Mouse (Mus musculus) thymus, adult 2 months (tissue): Measurements from ENCODE around the gene Ezh1. TPM values are rescaled to one million over a fixed set of nuclear protein-coding genes. Genes with fewer than 3 reads are reported as not detected.

Experiments used
- DNase-seq: peaks from one replicate; pipeline ENCODE4 v3.0.0; 2021
- H3K27ac ChIP-seq: fragments of 200-500 bp; 2 replicates; pipeline ENCODE4 v1.5.1; 2012; ENCODE audit warnings: low read length, control low read depth; ENCODE audit not compliant: control insufficient read depth, insufficient read depth
- H3K27me3 ChIP-seq: fragments of 200-500 bp; 2 replicates; pipeline ENCODE4 v1.6.1; 2012; ENCODE audit warnings: mild to moderate bottlenecking, low read length, moderate library complexity, mixed read lengths; ENCODE audit not compliant: control insufficient read depth, insufficient read depth
- H3K36me3 ChIP-seq: fragments of 200-500 bp; 2 replicates; pipeline ENCODE4 v1.6.1; 2012; ENCODE audit warnings: mild to moderate bottlenecking, low read length, moderate library complexity; ENCODE audit not compliant: control insufficient read depth, insufficient read depth
- H3K4me1 ChIP-seq: fragments of 200-500 bp; replicated peaks from 2 replicates; pipeline ENCODE4 v1.6.1; 2012; ENCODE audit warnings: low read length; ENCODE audit not compliant: control insufficient read depth, insufficient read depth
- H3K4me3 ChIP-seq: fragments of 200-500 bp; 2 replicates; pipeline ENCODE4 v1.5.1; 2012; ENCODE audit warnings: mild to moderate bottlenecking, low read length, control low read depth, moderate library complexity; ENCODE audit not compliant: control insufficient read depth, insufficient read depth
- CTCF ChIP-seq: fragments of 200-500 bp; IDR thresholded peaks from 2 replicates; pipeline ENCODE4 v1.5.1; 2012; ENCODE audit warnings: mild to moderate bottlenecking, control low read depth, low read length, moderate library complexity, borderline replicate concordance; ENCODE audit not compliant: control insufficient read depth, poor library complexity, insufficient read depth; ENCODE audit errors: extremely low read depth
- POLR2A ChIP-seq: fragments of 200-500 bp; IDR thresholded peaks from 2 replicates; pipeline ENCODE4 v1.6.1; 2012; ENCODE audit warnings: mild to moderate bottlenecking, low read length, control low read depth, moderate library complexity; ENCODE audit not compliant: control insufficient read depth, poor library complexity, insufficient read depth; ENCODE audit errors: extremely low read depth
- WGBS: fragments of 180-500 bp; shearing (Covaris S2); methylation state at CpG from one replicate; pipeline ENCODE4 v1.1.7; 2018; 5-methylcytosine and 5-hydroxymethylcytosine counted together
- polyA plus RNA-seq: library from polyadenylated mRNA; depleted of rRNA; stranded (reverse); fragments of >200 nt; gene quantifications from 2 replicates; pipeline ENCODE4 v1.2.3, GENCODE M21; 2012

The Ezh1 gene
- polyA plus RNA-seq, 1 experiment = 43.3 TPM

- no peak overlapping the region for H3K4me3 ChIP-seq
- H3K4me1 ChIP-seq = no peaks in the 10 kb centered on the region
- H3K27ac ChIP-seq = no peak overlapping the region
- no peaks in the 10 kb centered on the region for H3K36me3 ChIP-seq
- H3K27me3 ChIP-seq = no peaks in the 10 kb centered on the region
- DNase-seq = no peak
- TF ChIP-seq CTCF = no peak
- no peak for TF ChIP-seq POLR2A
Measured at GRCm38 (mm10) chr11:101234124-101234523, 7.9 kb upstream of the Ezh1 start.

GRCm38 (mm10) chr11:101233240-101233639 is 7.0 kb upstream of the Ezh1 start:
- no peak for DNase-seq
- no peaks in the 10 kb centered on the region for H3K27me3 ChIP-seq
- H3K4me3 ChIP-seq = no peak overlapping the region
- H3K27ac ChIP-seq = no peak overlapping the region
- TF ChIP-seq POLR2A = no peak
- TF ChIP-seq CTCF = no peak
- WGBS = 95% methylated on average over 1 of the region's 1 CpGs
- H3K36me3 ChIP-seq = no peaks in the 10 kb centered on the region
- no peaks in the 10 kb centered on the region for H3K4me1 ChIP-seq

GRCm38 (mm10) chr11:101232010-101232839 is 6.0 kb upstream of the Ezh1 start:
- H3K27me3 ChIP-seq = no peaks in the 10 kb centered on the region
- TF ChIP-seq CTCF = no peak
- TF ChIP-seq POLR2A = no peak
- no peaks in the 10 kb centered on the region for H3K4me1 ChIP-seq
- no peak overlapping the region for H3K4me3 ChIP-seq
- no peak overlapping the region for H3K27ac ChIP-seq
- DNase-seq = no peak
- 46% methylated on average over 6 of the region's 6 CpGs for WGBS
- H3K36me3 ChIP-seq = no peaks in the 10 kb centered on the region

- no peak overlapping the region for H3K4me3 ChIP-seq
- no peaks in the 10 kb centered on the region for H3K27me3 ChIP-seq
- no peak for DNase-seq
- WGBS = 22% methylated on average over 18 of the region's 18 CpGs
- H3K27ac ChIP-seq = no peak overlapping the region
- H3K4me1 ChIP-seq = no peaks in the 10 kb centered on the region
- no peaks in the 10 kb centered on the region for H3K36me3 ChIP-seq
- TF ChIP-seq CTCF = no peak
- TF ChIP-seq POLR2A = no peak
Measured at GRCm38 (mm10) chr11:101230991-101231871, 5.0 kb upstream of the Ezh1 start.

- Histone ChIP-seq H3K27ac (no peak overlapping the region), H3K27me3 (no peaks in the 10 kb centered on the region), H3K4me1 (peaks cover under 1% of the 10 kb centered on the region; the same call in 1 of the 2 replicates), H3K36me3 (no peaks in the 10 kb centered on the region), H3K4me3 (no peak overlapping the region)
- no peak for DNase-seq
- WGBS = 92% methylated on average over 5 of the region's 5 CpGs
- no peak for TF ChIP-seq POLR2A
- TF ChIP-seq CTCF = no peak
Measured at GRCm38 (mm10) chr11:101230526-101230925, 4.3 kb upstream of the Ezh1 start.

GRCm38 (mm10) chr11:101230061-101230511 is 3.8 kb upstream of the Ezh1 start:
- no peak overlapping the region for H3K27ac ChIP-seq
- H3K4me3 ChIP-seq = no peak overlapping the region
- 91% methylated on average over 2 of the region's 2 CpGs for WGBS
- no peak for DNase-seq
- no peaks in the 10 kb centered on the region for H3K36me3 ChIP-seq
- TF ChIP-seq POLR2A (no peak), CTCF (no peak)
- no peaks in the 10 kb centered on the region for H3K27me3 ChIP-seq
- H3K4me1 ChIP-seq = peaks cover 4% of the 10 kb centered on the region
